Mouse (Mus musculus): ENCODE results near the gene Rnf26.
A peak's percentile ranks its signal among the peaks of the same experiment; 100 is the strongest.
"Not testable (repeated sequence)": the region's sequence is repeated elsewhere in the genome, so short reads cannot be mapped to it uniquely, and the experiment has no call there.

The Rnf26 gene

DNA sequence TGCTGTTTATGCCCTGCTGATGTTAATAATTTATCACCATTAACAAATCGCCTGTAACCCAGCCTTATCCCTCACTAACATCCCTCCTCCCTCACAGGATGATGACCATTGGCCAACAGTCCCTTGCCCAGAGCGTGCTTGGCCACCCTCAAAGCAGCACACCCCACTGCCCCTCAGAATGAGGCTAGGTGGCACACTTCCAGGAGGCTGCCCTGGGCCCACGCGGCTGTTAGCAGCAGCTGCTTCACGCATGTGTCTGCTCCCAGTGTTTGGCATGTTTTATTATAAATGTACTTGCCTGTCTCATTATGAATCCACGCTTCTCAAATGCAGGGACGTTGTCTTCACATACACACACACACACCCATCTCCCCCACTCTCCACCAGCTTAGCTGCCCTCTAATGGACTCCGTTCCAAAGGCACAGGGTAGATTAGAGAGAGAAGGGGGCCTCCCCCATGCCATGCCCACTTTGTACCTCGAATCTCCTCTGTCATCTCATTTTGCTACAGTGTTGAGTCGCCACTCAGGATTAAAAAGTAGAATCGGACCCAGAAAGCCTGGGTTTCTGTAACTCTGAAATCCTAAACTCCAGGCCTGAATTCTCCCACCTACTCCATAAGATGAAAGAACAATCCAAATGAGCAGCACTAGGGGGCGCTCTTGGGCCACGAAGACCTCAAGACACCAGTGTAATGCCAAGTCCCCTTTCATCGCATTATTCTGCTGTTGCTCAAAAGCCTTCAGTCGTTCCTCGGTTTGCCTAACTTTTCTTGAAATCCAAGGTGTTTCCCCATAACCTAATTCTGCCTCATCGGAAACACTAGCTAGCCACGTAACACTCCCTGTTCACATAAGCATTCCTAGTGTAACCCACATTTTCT lies 12.5 kb upstream of the Rnf26 start:
- DNase-seq (ENCODE audit: low spot score in 2 of 2), result peak; percentile 77 to 88

- no peak for DNase-seq (ENCODE audit: low spot score in 2 of 2)
These were observed 11.7 kb upstream of the Rnf26 start for GRCm38 (mm10) chr9:44125026-44125425.

- DNase-seq (ENCODE audit: low spot score in 2 of 2), result no peak
These were observed 11.0 kb upstream of the Rnf26 start for GRCm38 (mm10) chr9:44124317-44124716.

DNA sequence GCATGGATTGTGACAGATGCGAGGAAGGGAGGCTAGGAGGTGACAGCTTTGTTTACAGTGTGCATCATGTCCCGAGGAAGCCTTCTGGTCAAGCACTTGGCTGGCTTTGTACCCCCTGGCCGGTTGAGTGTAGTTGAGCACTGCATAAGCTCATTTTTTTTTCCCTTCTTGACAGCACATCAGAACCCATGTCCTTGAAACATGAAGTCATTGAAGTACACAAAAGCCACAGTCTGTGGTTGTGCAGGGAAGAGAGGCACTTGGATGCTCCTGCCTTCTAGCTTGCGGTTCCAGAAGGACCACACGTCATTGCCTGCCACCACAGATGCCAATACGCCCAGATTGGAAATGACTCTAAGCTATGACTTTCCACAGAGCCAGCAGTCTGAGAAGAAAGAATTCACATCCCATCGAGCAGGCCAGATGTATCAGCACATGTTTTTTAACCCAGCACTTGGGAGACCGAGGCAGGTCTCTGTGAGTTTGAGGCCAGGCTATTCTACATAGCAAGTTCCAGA lies 6.7 kb upstream of the Rnf26 start:
- DNase-seq (ENCODE audit: low spot score in 2 of 2), result no peak

- no peak for DNase-seq (ENCODE audit: low spot score in 2 of 2)
These were observed 5.7 kb upstream of the Rnf26 start for GRCm38 (mm10) chr9:44119011-44119410.

DNA sequence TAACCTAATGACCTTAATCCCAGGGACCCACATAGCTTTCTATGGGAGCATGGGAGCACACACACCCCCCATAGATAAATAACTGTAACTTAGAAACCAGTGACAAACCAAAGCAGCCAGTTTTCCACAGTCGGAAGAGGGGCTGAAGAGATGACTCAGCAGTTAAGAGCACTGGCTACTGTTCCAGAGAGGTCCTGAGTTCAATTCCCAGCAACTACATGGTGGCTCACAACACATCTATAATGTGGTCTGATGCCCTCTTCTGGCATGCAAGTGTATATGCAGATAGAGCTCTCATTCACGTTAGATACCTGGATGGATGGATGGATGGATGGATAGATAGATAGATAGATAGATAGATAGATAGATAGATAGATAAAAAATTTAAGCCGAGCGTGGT lies 2.9 kb upstream of the Rnf26 start:
- no peak for DNase-seq (ENCODE audit: low spot score in 2 of 2)

GRCm38 (mm10) chr9:44115599-44115998 lies 2.3 kb upstream of the Rnf26 start:
- no peak for DNase-seq (ENCODE audit: low spot score in 2 of 2)

DNA sequence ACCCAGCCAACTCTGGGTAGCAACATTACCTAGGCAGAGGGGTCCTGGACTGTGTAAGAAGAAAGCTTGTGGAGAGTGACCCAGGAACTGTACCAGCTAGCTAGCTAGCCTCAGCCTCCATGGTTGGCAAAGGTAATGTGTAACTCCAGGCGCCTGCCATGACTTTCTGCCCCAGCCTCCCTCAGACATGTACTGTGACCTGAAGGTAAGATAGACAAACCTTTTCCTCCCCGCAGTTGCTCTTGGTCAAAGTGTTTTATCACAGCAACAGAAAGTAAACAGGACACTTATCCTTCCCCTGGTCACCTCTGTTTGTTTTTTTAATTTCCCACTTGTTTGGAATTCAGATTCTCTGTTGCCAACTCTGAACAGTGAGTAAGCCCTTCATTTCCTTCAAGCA lies 1.1 kb upstream of the Rnf26 start:
- DNase-seq (ENCODE audit: low spot score in 2 of 2), result no peak

- DNase-seq (ENCODE audit: low spot score in 2 of 2), result not testable (repeated sequence)
These were observed 1.4 kb downstream of the Rnf26 start for GRCm38 (mm10) chr9:44111909-44112308.

DNA sequence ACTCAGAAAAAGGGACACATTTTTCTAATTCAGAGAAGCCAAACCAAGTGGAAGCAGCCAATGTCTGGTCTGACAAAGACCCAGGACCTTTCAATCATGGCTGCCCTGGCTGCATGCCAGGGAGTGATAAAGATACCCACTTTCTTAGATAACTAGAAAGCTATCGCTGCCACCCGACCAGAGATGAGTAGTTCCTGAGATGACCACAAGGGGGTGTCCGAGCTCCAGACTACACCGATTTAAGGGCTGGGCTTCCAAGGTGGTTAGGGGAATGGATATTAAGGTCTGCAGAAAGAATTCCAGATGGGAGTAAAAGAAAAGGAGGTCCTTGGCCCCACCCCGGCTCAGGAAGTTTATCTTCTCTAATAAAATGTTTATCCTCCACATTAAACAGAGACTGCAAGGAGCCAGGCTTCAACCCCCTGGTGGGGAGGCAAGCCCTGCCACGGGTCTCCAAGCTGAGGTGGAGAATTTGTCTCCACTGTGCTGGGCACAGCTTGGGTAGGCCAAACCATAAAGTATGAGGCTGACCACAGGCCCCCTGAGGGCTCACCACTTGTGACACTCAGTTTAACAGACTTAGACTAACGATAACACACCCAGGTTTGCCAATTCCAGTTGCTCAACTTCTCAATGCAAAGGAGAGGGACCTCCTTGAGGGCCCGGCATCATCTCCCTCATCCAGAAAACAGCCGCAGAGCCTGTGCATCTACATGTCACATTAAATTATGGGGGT lies 3.8 kb downstream of the Rnf26 start:
- DNase-seq (ENCODE audit: low spot score in 2 of 2), result peak; percentile 53 to 74

DNA sequence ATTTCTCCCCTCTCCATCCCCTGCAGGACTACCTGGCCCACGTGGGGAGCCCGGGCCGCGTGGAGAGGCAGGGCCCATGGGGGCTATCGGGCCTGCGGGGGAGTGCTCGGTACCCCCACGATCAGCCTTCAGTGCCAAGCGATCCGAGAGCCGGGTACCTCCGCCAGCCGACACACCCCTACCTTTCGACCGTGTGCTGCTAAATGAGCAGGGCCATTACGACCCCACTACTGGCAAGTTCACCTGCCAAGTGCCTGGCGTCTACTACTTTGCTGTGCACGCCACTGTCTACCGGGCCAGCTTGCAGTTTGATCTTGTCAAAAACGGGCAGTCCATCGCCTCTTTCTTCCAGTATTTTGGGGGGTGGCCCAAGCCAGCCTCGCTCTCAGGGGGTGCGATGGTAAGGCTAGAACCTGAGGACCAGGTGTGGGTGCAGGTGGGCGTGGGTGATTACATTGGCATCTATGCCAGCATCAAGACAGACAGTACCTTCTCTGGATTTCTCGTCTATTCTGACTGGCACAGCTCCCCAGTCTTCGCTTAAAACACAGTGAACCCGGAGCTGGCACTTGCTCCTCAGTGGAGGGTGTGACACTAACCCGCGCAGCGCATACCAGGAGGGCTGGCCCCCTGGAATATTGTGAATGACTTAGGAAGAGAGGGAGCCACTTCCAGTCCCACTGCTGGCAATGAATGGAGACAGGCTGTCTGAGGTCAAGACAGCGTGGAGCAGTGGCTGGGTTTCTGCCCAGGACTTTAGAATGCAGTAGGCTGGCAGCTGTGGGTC lies 4.9 kb downstream of the Rnf26 start:
- no peak for DNase-seq (ENCODE audit: low spot score in 2 of 2)

- peak in 1 of 2 experiments; percentile 39 for DNase-seq (ENCODE audit: low spot score in 2 of 2)
These were observed 5.6 kb downstream of the Rnf26 start for GRCm38 (mm10) chr9:44107557-44108179.

DNA sequence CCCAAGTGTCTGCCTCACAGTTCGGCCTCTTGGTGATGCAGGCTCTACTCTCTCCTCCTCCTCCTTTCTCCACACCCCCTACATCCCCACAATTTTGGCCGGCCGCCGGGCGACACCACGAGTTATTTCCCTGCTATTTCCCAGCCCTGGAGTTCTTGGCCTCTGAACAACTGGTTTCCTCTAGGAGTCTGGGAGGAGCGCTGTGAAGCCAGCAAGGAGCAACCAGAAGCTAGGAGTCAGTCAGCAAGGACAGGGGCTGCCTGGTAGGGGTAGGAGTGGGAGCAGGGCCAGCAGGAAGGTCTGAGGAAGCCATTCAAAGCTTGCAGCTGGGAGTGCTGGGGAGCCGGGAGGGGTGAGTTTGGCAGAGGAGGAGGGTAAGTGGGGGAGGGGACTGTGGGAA lies 6.2 kb downstream of the Rnf26 start, which contains the start of gene C1qtnf5:
C1qtnf5 (plus strand) TSS at position 136 of the 400 bp plus-strand sequence.
- peak; percentile 91 to 92 for DNase-seq (ENCODE audit: low spot score in 2 of 2)

GRCm38 (mm10) chr9:44106596-44106995 lies 6.7 kb downstream of the Rnf26 start:
- DNase-seq (ENCODE audit: low spot score in 2 of 2), result no peak

DNA sequence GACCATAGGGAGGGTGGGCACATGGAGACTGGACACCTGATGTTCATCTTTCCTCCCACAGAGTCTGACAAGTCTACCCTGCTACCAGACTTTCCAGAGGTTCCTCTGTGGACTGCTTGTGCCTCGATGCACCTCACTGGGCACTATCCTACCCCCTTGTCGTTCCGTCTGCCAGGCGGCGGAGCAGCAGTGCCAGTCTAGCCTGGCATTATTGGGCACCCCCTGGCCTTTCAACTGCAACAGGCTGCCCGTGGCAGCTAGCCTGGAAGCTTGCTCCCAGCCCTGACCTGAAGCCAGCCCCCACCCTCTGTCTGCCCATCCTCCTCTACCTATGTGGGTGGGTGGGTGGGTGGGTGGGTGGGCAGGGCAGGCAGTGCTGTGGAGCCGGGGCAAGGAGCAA lies 7.1 kb downstream of the Rnf26 start:
- DNase-seq (ENCODE audit: low spot score in 2 of 2), result no peak

- no peak for DNase-seq (ENCODE audit: low spot score in 2 of 2)
These were observed 7.5 kb downstream of the Rnf26 start for GRCm38 (mm10) chr9:44105781-44106180.

- DNase-seq (ENCODE audit: low spot score in 2 of 2), result no peak
These were observed 8.4 kb downstream of the Rnf26 start for GRCm38 (mm10) chr9:44104881-44105280.

DNA sequence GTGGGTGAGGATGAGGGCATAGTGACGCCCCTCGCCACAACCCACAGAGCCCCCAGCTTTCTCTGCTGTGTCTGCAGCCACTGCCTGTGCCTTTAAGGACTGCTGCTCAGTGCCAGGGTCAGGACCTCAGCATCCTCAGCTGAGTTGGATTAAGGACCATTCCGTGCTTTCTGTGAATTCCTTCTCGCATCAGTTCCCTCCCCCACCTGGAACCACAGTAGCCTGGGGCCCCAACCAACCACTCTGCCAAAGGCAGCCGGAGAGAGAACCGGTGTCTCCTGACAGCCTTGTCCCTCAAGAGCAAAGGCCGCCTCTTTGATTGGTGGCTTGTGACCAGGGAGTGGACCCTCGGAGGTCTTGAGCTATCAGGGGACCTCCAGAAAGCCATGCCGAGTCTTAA lies 11.8 kb downstream of the Rnf26 start, which contains the start of gene Mfrp:
Mfrp (plus strand) TSS at position 240 of the 400 bp plus-strand sequence.
- DNase-seq (ENCODE audit: low spot score in 2 of 2), result no peak

- peak in 1 of 2 experiments; percentile 56 for DNase-seq (ENCODE audit: low spot score in 2 of 2)
These were observed 16.8 kb downstream of the Rnf26 start for GRCm38 (mm10) chr9:44096536-44096935.

DNA sequence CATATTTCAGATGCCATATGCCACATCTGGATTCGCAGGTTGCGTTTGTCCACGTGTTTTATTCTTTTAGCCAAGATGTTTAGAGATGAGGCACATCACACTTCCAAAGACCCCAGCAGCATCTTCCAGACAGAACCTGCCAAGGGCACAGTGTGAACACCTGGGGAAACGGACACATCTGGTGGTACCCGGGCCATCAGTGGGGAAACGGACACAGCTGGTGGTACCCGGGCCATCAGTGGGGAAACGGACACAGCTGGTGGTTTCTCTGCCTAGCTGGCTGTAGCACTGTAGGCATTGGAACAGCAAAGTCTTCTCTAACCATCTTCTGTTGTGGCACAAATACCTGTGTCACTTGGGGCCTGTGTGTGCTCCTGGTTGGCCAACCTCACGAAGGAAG lies 17.5 kb downstream of the Rnf26 start:
- no peak for DNase-seq (ENCODE audit: low spot score in 2 of 2)

DNA sequence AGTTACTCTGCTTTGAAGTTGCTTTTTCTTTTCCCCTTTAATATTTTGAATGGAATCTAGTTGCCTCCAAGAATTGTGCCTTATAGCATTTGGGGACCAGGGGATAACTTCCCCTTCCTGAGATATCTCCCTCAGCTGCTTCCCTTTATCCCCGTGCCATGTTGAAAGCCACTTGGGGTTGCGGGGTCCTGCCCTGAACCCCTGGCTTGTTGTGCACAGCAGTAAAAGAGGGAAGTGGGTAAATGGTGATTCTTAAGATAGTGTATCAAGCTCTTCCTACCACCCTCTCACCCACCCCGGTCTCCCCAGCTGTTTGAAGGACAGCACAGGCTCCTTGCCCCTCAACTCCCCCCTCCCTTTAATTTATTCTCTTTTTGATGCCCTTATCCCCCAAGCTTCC lies 18.6 kb downstream of the Rnf26 start:
- DNase-seq (ENCODE audit: low spot score in 2 of 2), result no peak
